Mouse (Mus musculus) liver (tissue): ENCODE measurements at regions not wholly inside any gene's neighbourhood (a gene's known extent, or its start where the extent isn't known, plus 50 kb on each side); places are given as distances from the start of the nearest gene placed in this dataset.

Source experiments
- DNase-seq: peaks from one replicate; pipeline ENCODE4 v3.0.0-alpha.2; 2020; ENCODE audit warnings: mixed read lengths

DNA sequence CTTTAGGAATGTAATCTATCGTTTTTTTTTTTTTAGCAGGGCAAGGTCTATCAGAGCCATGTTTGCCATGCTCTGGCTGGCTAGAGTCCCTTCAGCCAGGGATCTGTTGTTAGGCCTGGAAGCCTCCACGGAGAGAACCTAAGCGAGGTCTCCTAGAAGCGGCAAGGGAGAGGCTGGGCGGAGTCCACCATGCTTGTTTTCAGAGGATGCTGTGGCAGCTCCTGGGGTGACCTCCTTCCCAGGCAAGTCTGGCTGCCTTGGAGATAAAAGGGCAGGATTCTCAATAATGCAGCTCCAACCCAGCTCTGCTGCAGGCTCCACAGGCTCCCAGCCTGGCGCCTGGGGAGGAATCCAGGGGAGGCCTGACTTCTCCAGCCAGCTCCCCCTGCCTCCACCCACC, 86.2 kb upstream of the Csf3r start:
- DNase-seq: no peak

DNA sequence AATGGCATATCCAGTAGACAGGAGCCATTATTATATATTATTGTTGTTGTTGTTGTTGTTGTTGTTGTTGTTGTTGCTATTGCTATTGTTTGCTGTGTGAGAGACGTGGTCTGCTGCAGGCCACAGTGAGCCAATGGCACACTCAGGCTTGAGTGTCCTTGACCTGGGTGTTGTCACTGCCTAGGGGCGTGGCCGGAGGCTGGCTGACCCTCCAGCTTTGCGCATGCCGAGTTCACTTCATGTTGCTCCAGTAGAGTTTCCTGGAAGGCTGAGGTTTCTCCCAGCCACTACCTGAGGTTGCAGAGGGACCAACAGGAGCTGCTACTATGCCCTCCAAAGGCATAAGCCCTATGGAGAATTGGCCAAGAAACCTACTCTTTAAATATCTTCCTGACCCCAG, 83.1 kb upstream of the Csf3r start:
- DNase-seq: no peak

DNA sequence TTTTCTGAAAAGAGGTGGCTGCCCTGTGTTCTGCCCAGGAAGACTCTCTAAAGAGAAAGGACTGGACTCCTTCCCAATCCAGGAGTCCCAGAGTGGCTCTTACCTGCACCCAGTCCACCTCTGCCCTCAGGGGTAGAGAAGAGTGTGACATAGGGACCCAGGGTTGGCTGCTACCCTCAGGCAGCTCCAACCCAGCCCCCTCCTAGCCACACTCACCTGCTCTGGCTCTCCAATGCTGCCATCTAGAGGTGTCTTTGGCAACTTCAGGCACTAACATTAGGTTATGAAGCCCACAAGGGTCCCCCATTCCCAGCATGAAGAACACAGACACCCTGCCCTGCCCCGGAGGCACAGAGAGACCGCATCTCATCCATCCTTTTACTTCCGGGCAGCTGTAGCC, 82.4 kb upstream of the Csf3r start:
- no peak for DNase-seq

DNA sequence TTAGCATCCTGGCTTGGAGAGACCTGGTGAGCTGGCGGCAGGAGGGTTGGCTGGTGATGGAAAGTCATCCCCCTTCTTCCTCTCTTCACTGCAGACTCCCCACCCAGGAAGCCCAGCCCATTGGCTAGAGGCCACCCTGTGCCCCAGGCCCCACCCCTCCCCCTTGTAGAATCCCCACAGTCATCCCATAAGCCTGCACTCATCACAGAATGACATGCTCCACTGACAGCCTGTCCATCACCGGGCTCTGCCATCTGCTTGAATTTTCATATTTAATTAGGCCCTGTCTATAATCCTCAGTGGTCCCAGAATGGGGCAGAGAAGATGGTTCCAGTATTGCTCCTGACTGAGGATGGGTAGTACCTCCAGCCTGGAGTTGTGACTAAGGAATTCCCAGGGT, 79.3 kb upstream of the Csf3r start:
- no peak for DNase-seq

DNA sequence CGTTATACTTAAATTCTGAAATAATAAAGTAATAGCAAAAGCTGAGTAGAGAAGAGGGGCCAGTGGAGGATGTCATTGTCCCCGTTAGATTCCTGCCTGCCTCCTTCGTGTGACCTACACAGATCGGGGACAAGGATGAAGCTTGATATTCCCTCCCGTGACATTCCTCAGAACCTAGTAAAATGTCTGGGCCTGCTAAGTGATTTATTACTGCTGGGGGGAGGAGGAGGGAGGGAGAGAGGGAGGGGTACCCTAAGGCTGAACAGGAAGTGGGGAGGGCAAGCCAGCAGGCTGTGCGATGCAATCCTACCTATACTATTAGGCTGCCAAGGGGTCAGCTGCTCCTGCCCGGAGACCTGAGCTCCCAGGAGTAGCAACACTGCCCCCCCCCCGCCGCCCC, 64.9 kb upstream of the Csf3r start:
- no peak for DNase-seq

DNA sequence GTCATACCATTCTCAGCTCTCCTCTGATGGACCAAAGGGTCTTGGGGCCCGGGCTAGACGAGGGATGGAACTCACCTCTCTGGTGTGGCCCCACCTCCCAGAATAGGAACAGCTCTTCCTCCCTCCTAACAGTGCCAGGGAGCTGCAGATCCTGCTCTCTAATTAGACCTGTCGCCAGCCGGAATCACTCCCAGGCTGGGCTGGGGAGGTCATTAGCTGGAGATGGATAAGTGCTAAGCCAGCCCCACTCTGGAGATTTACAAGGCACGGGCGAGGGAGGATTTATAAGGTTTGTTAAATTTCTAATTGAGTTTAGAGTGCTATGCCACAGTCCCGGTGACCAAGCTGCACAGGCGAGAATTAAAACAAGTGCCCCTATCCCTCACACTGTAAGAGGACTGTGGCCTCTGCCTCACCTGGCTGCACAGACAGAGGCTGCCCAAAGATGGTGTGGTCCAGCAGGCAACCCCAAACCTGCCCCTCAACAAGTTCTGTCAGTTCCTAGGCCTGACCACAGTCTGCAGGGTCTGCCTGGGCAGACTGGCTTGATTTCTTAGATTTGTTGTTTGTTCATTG, 63.6 kb upstream of the Csf3r start:
- DNase-seq: no peak

DNA sequence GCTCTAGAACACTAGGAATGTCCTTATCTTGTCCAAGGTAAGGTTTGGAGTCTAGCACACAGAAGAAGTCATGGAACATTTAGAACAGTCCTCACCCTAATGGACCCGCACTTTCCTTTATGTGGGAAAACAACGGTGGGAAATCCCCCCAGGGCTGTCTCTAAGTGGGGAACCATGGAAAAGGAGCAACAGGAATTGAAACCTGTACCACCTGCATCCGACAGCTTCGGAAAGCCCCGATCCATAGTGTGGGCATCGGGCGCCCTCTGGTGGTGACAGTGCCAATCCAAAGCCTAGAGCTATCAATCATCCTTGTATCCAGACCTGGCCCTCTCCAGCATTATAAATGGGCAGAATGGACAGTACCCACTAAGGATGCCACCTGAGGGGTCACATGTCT, 61.7 kb upstream of the Csf3r start:
- peak; percentile 74 for DNase-seq
